Mouse (Mus musculus) olfactory bulb, adult 2 months (tissue): ENCODE measurements around the gene Limd1.

Experiments
- CTCF ChIP-seq: fragments of 200-500 bp; IDR thresholded peaks from 2 replicates; pipeline ENCODE4 v1.5.1; 2012; ENCODE audit warnings: low read depth, mild to moderate bottlenecking, low read length, moderate library complexity; ENCODE audit not compliant: insufficient read depth
- POLR2A ChIP-seq: fragments of 200-500 bp; IDR thresholded peaks from 2 replicates; pipeline ENCODE4 v1.6.1; 2012; ENCODE audit warnings: mild to moderate bottlenecking, low read depth, low read length, moderate library complexity; ENCODE audit not compliant: insufficient read depth

DNA sequence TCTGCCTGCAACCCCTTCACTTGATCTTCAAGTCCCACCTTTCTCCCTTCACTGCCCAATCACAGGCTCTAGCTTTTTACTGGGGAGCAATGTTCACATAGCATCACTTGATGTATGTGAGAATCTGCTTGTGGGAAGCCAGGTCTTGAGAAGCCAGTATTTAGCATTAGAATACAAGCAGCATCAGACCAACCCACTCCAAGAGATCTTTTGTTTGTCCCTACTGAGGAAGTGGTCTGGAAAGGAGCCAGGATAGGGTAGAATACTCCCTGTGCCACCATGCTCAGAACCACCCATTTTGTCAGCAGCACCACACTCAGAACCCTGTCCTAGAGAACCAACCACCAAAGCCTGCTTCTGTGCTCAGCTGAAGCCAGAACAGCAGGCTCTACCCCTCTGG is 47.5 kb upstream of the Limd1 start:
- TF ChIP-seq CTCF (no peak), POLR2A (no peak)
